Mouse (Mus musculus) right cerebral cortex, postnatal 36 days (tissue): ENCODE measurements around the gene Aldh3a1.

ENCODE experiments used
- DNase-seq, 2 experiments: peaks; one replicate each; pipeline ENCODE4 v3.0.0; 2022; ENCODE audit warnings: low spot score in 2 of 2, mixed read lengths in 1 of 2

Aldh3a1 gene

GRCm38 (mm10) chr11:61196616-61197353, 10.6 kb upstream of the Aldh3a1 start:
- no peak for DNase-seq

DNA sequence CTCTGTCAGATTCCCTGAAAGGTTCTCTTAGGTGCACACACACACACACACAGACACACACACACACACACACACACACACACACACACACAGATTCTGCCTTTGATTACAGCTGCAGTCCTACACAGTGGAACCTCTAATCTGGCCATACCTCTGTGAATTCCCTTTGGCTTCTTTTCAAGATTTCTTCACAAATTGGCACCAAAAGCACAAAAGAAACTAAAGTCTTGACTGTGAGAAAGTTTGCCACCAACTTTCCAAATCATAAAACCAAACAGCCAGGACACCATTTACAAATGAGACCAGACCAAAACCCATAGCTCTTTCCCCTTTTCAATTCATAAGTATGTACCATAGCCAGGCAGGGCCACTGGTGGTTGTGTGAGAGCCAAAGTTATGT, 9.4 kb upstream of the Aldh3a1 start:
- DNase-seq, result no peak

- no peak for DNase-seq
Measured at GRCm38 (mm10) chr11:61199620-61200362, 7.5 kb upstream of the Aldh3a1 start.

DNA sequence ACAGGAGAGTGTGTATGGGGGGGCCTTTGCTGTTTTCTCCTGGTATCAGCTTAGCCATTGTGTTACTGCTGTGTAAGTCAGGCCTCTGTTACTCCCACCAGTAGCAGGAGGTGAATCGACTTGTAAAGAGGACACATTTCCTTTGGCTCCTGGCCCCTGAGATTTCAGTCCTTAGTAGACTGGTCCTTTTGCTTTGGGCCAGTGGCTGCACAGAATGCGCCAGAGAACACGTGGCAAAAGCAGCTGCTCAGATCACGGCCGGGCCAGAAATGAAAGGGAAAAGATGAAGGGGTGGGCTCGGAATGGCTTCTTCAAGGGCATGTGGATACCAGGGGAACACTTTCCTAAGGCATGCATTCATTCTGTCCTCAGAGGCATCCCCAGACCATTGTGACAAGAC, 5.2 kb upstream of the Aldh3a1 start:
- no peak for DNase-seq

DNA sequence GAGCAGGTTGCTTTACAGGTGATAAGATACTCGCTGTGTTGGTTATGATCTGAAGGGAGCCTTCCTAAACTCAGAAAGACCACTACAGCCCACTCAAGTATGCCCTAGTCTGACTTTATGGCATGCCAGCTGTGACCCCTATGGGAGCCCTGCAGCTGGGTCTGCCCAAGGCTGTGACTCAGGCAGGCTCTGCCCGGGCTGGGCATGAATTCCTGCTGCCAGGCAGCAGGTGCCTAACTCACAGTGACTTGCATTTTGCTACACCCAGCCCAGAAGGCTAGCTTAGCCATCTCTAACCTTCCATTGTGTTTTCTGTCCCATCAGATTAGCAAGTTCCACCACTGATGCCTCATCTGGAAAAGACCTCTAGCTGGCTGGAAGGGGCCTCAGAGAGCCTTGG, 4.5 kb upstream of the Aldh3a1 start:
- no peak for DNase-seq

- DNase-seq, result no peak
Measured at GRCm38 (mm10) chr11:61205167-61205950, 2.0 kb upstream of the Aldh3a1 start.

GRCm38 (mm10) chr11:61206136-61206535, 1.2 kb upstream of the Aldh3a1 start:
- no peak for DNase-seq

GRCm38 (mm10) chr11:61208316-61208715, 979 bp downstream of the Aldh3a1 start:
- DNase-seq, result no peak

DNA sequence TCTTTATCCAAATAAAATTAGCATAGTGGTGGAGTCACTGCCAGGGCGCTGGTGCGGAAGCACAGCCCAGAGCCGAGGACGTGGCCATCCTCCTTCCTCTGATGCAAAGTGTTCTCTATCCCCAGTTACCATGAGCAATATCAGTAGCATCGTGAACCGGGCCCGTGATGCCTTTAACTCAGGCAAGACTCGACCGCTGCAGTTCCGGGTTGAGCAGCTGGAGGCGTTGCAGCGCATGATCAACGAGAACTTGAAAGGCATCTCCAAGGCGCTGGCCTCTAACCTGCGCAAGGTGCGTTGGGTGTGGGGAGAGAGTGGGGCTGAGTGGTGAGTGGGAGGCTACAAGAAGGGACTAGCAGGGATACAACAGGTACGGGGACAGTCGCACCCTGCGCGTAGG, 4.8 kb downstream of the Aldh3a1 start:
- DNase-seq, result no peak

DNA sequence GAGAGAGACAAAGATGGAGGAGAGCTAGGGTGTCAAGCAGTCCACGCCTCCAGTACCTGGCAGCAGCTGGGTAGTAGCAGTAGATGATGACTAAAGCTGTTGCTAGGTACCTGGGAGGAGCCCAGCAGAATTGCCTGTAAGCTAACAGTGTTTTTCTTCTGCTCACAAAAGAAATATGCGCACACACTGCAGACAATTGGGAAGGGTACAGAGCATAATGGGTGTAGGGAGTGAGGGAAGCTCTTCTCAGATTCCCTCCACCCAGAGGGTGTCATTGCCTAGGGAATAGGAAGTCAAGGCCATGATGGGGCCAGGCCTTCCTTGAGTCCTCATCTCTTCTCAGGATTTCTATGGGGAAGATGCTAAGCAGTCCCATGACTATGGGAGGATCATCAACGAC, 8.6 kb downstream of the Aldh3a1 start:
- DNase-seq, result no peak

- no peak for DNase-seq
Measured at GRCm38 (mm10) chr11:61220156-61220881, 13.0 kb downstream of the Aldh3a1 start.

DNA sequence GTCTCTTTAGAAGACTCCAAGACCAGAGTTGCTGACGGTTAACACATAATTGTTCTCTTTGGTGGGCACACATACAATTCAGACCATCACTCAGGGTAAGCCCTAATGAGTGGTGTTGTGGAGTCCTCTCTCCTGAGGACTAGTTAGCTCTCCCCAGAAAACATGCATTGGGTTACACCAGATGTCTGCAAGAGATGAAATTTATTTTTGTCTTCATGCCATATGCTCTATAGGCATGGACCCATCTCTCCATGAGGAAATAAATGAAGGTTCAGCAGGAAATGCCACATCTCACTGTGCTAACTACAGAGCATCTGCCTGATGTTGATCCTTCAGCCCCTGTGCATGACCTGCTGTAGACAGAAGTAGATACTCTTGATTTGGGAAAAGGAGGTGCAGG, 14.7 kb downstream of the Aldh3a1 start:
- no peak for DNase-seq

- no peak for DNase-seq
Measured at GRCm38 (mm10) chr11:61222971-61223745, 15.8 kb downstream of the Aldh3a1 start.

DNA sequence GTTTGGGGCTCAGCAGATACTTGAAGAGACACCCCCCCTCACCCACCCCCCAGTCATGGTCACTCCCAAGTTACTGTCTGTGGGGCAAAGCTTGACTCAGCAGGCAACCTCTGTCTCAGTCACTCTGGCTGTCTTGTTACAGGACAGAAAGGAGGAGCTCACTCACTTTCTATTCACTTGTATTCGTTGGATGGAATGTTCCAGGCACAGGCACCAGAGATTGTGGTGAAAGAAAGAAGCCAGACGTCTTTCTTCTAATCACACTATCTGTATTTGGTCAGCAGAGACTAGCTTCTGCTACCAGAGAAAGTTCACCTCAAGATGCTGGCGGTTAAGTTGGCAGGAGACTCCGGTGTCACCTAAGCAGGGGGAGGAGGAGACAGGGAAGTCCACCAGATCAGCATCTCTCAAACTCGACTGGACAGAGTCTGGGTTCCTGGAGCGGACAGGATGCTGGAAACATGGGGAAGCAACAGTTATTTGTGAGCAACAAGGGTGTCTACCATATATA, 17.0 kb downstream of the Aldh3a1 start:
- DNase-seq, result no peak

DNA sequence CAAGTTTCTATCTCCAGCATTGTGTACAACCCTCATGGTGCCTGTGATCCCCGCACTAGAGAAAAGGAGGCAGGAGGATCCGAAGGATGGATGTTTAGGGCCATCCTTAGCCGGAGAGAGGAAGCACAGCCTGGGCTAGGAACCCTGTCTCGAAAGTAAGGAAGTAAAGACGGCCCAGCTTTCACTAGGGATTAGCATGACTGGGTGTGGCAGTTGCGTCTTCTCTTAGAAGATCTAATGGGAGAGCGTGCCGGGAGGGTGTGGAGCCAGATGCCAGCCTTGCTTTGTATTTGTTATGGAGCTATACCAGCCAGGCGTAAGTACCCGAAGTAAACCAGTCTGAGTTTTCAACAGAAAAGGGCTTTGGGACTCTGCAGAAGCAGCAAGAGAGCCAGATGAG, 17.6 kb downstream of the Aldh3a1 start:
- DNase-seq, result no peak

GRCm38 (mm10) chr11:61225511-61225910, 18.2 kb downstream of the Aldh3a1 start:
- no peak for DNase-seq

DNA sequence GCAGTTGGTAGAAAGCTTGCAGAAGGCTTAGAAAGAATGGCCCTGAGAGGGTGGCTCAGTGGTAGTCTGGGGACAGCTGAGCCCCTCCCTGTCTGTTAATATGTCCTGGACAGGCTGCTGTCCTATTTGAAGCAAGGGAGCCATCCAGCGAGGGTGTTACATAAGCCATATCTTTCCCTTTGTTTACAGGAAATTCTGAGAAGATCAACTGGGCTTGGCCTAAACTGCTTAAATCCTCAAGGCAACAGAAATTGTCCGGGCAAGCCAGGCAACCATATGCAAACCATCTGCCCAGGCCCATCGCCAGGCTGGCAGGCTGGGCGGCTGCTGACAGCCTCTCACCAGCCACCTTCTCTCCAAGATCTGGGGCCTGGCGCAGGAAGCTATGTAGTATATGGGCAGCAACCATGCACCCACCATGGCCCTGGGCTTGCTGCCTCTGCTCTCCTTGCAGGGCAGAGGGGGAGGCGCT, 18.6 kb downstream of the Aldh3a1 start:
- DNase-seq, result peak; percentile 21 to 41

DNA sequence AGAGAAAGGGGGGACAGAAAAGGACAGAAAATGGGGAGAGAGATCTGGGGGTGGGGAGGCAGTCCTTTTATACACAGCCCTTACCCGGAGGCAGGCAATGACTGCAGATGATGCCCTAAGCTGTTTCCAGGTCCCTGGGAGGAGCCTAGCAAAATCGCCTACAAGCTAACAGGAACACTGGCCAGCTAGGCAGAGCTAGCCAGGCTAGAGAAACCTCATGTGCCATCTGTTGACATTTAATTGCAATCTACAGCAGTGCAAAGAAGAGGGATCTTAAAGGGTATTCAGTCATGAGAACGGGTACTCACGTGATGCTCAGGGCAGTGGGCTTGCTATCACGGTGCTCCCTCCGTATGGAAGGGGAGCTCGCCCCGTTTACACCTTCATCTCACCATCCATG, 20.5 kb downstream of the Aldh3a1 start:
- no peak for DNase-seq

DNA sequence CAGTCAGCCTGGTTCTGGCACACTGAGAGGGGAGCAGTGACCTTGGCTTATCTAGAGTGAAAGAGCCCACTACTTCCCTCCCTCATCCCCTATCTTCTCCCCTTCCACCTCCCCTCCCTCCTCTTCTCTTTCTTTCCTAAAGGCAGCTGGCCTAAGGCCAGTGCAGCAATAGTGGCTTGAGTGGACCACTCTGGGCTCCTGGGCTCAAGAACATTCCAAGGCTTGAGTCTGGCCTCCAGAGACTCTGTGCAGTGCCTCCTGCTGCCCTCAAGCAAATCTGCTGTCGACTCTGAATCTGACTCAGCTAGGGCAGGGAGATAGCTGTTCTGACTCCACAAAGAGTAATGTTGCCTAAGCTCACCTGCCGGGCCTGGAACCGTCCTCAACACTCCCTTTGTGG, 21.1 kb downstream of the Aldh3a1 start:
- DNase-seq, result no peak

- no peak for DNase-seq
Measured at GRCm38 (mm10) chr11:61231329-61231728, 24.0 kb downstream of the Aldh3a1 start.

- DNase-seq, result no peak
Measured at GRCm38 (mm10) chr11:61234174-61234573, 26.8 kb downstream of the Aldh3a1 start.
